Mouse (Mus musculus) megakaryocyte, embryonic 14.5 days (primary cell): Measurements from ENCODE around the gene Ush2a. TPM values are rescaled to one million over a fixed set of nuclear protein-coding genes. Genes with fewer than 3 reads are reported as not detected.

Experiments
- H3K27me3 ChIP-seq: replicated peaks from 2 replicates; pipeline ENCODE3; 2012; ENCODE audit warnings: inconsistent platforms
- H3K36me3 ChIP-seq: replicated peaks from 2 replicates; pipeline ENCODE3; 2012; ENCODE audit warnings: low read length, inconsistent platforms, mixed read lengths
- H3K4me1 ChIP-seq: 2 replicates; pipeline ENCODE4 v1.6.1; 2012; ENCODE audit warnings: inconsistent platforms
- H3K4me3 ChIP-seq: replicated peaks from 2 replicates; pipeline ENCODE3; 2012; ENCODE audit warnings: moderate library complexity, mild to moderate bottlenecking, inconsistent platforms
- H3K9me3 ChIP-seq: 2 replicates; pipeline ENCODE4 v1.6.1; 2012; ENCODE audit warnings: inconsistent platforms
- FLI1 ChIP-seq: IDR thresholded peaks from 2 replicates; pipeline ENCODE4 v1.6.1; 2012; ENCODE audit warnings: low read length, inconsistent platforms, mixed read lengths
- GATA1 ChIP-seq: IDR thresholded peaks from 3 replicates; pipeline ENCODE4 v1.6.1; 2012; ENCODE audit warnings: mixed read lengths, low read length, inconsistent platforms, borderline replicate concordance
- polyA plus RNA-seq: library from polyadenylated mRNA; stranded (reverse); fragments of >175 nt; gene quantifications from 2 replicates; pipeline ENCODE4 v1.2.3, GENCODE M21; 2012; ENCODE audit warnings: low replicate concordance; ENCODE audit not compliant: insufficient read depth

The Ush2a gene
- polyA plus RNA-seq, 1 experiment = not detected

- Histone ChIP-seq H3K36me3 (no peaks in the 10 kb centered on the region), H3K27me3 (no peaks in the 10 kb centered on the region), H3K9me3 (peaks cover 59% of the 10 kb centered on the region), H3K4me3 (no peak overlapping the region), H3K4me1 (no peaks in the 10 kb centered on the region)
- no peak for TF ChIP-seq FLI1
- TF ChIP-seq GATA1 = no peak
Observed at GRCm38 (mm10) chr1:188777556-188778161, 515.8 kb downstream of the Ush2a start.

- TF ChIP-seq FLI1 = no peak
- TF ChIP-seq GATA1 = no peak
- no peaks in the 10 kb centered on the region for H3K36me3 ChIP-seq
Observed at GRCm38 (mm10) chr1:188785056-188785455, 523.2 kb downstream of the Ush2a start.

GRCm38 (mm10) chr1:188805069-188805468 is 543.2 kb downstream of the Ush2a start:
- Histone ChIP-seq H3K27me3 (no peaks in the 10 kb centered on the region), H3K9me3 (peaks cover 4% of the 10 kb centered on the region; the same call in 1 of the 2 replicates)

More at GRCm38 (mm10) chr1:188785056-188785455, 523.2 kb downstream of the Ush2a start:
- no peaks in the 10 kb centered on the region for H3K4me1 ChIP-seq
- no peak overlapping the region for H3K4me3 ChIP-seq
- H3K9me3 ChIP-seq = peaks cover 40% of the 10 kb centered on the region
- H3K27me3 ChIP-seq = no peaks in the 10 kb centered on the region

GRCm38 (mm10) chr1:188805852-188806251 is 544.0 kb downstream of the Ush2a start:
- Histone ChIP-seq H3K27me3 (no peaks in the 10 kb centered on the region), H3K4me3 (no peak overlapping the region), H3K4me1 (no peaks in the 10 kb centered on the region), H3K9me3 (peaks cover 8% of the 10 kb centered on the region; the same call in 1 of the 2 replicates), H3K36me3 (no peaks in the 10 kb centered on the region)
- TF ChIP-seq GATA1 (no peak), FLI1 (no peak)

More at GRCm38 (mm10) chr1:188805069-188805468, 543.2 kb downstream of the Ush2a start:
- Histone ChIP-seq H3K4me1 (no peaks in the 10 kb centered on the region), H3K36me3 (no peaks in the 10 kb centered on the region), H3K4me3 (no peak overlapping the region)
- TF ChIP-seq FLI1 (no peak), GATA1 (no peak)

- Histone ChIP-seq H3K4me1 (0 out of 2 replicates have a peak, but pooled peaks cover 4% of the 10 kb centered on the region), H3K9me3 (peaks cover 21% of the 10 kb centered on the region; the same call in 1 of the 2 replicates), H3K4me3 (no peak overlapping the region), H3K36me3 (no peaks in the 10 kb centered on the region), H3K27me3 (no peaks in the 10 kb centered on the region)
- TF ChIP-seq FLI1 = no peak
- TF ChIP-seq GATA1 = no peak
Observed at GRCm38 (mm10) chr1:188810631-188811030, 548.8 kb downstream of the Ush2a start.

- 0 out of 2 replicates have a peak, but pooled peaks cover 4% of the 10 kb centered on the region for H3K4me1 ChIP-seq
- no peaks in the 10 kb centered on the region for H3K27me3 ChIP-seq
- H3K36me3 ChIP-seq = no peaks in the 10 kb centered on the region
- TF ChIP-seq FLI1 (no peak), GATA1 (no peak)
- peaks cover 17% of the 10 kb centered on the region; the same call in 1 of the 2 replicates for H3K9me3 ChIP-seq
- H3K4me3 ChIP-seq = no peak overlapping the region
Observed at GRCm38 (mm10) chr1:188815072-188815471, 553.2 kb downstream of the Ush2a start.

GRCm38 (mm10) chr1:188824195-188824594 is 562.4 kb downstream of the Ush2a start:
- no peaks in the 10 kb centered on the region for H3K36me3 ChIP-seq
- no peak overlapping the region for H3K4me3 ChIP-seq
- H3K27me3 ChIP-seq = no peaks in the 10 kb centered on the region
- peaks cover 26% of the 10 kb centered on the region for H3K9me3 ChIP-seq
- H3K4me1 ChIP-seq = no peaks in the 10 kb centered on the region
- TF ChIP-seq FLI1 (no peak), GATA1 (no peak)

- no peaks in the 10 kb centered on the region for H3K27me3 ChIP-seq
- H3K9me3 ChIP-seq = peaks cover 34% of the 10 kb centered on the region
- TF ChIP-seq GATA1 (no peak), FLI1 (no peak)
- H3K36me3 ChIP-seq = no peaks in the 10 kb centered on the region
- H3K4me1 ChIP-seq = no peaks in the 10 kb centered on the region
- H3K4me3 ChIP-seq = no peak overlapping the region
Observed at GRCm38 (mm10) chr1:188824878-188825532, 563.2 kb downstream of the Ush2a start.

GRCm38 (mm10) chr1:188830527-188831407 is 568.9 kb downstream of the Ush2a start:
- H3K36me3 ChIP-seq = no peaks in the 10 kb centered on the region
- peaks cover 45% of the 10 kb centered on the region for H3K9me3 ChIP-seq
- H3K4me1 ChIP-seq = no peaks in the 10 kb centered on the region
- H3K4me3 ChIP-seq = no peak overlapping the region
- no peaks in the 10 kb centered on the region for H3K27me3 ChIP-seq
- TF ChIP-seq FLI1 (no peak), GATA1 (no peak)
